Mouse (Mus musculus): ENCODE data around the gene Helz2.

The Helz2 gene

DNA sequence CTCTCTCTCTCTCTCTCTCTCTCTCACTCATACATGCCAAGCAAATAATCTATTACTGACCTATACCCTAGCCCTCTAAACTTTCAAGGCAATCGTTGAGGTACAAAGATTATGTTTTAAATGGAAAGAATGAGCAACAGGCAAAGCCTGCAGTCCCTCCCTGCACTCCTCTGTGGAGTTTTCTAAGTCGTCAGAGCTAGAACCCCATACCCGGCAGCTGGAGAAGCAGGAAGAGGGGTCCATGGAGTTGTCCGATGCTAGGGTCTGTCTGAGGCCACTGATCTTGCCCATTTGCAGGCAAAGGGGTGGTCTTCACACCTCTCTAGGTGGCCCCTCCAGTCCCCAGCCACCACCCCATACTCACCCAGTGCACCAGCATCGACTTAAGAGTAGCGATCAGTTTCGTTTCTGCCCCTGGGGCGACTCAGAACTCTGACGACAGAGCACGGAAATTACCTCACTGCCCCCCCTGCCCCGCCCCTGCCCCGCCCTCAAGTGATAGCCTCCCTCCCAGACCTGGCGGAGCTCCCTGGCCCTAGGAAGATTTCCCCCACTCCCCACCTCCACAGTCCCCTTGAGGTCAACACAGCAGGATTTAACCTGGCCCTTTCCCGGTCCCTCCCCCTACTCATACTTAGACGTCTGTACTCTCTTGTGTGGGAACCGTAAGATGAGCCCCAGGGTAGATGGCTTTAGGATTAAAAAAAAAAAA, at the start of gene Helz2:
Gene Helz2 (minus strand): TSS at position 426 of the 712 bp plus-strand sequence.
- DNase-seq, result no peak

DNA sequence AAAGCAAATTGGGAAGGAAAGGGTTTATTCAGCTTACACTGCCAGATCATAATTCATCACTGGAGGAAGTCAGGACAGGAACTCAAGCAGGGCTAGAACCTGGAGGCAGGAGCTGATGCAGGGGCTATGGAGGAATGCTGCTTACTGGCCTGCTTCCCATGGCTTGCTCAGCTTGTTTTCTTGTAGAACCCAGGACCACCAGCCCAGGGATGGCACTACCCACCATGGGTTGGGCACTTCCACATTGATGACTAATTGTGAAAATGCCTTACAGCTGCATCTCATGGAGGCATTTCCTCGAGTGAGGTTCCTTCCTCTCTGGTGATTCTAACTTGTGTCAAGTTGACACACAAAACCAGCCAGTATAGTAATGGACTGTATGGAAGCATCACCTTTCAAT, 49.1 kb upstream of the Helz2 start:
- no peak for DNase-seq

GRCm38 (mm10) chr2:181288691-181289090, 46.9 kb upstream of the Helz2 start:
- no peak for DNase-seq

GRCm38 (mm10) chr2:181287958-181288350, 46.1 kb upstream of the Helz2 start, which contains the start of gene Gmeb2:
Gene Gmeb2, minus strand, starts transcription at chr2:181288035.
- DNase-seq, result peak; percentile 94 to 96

DNA sequence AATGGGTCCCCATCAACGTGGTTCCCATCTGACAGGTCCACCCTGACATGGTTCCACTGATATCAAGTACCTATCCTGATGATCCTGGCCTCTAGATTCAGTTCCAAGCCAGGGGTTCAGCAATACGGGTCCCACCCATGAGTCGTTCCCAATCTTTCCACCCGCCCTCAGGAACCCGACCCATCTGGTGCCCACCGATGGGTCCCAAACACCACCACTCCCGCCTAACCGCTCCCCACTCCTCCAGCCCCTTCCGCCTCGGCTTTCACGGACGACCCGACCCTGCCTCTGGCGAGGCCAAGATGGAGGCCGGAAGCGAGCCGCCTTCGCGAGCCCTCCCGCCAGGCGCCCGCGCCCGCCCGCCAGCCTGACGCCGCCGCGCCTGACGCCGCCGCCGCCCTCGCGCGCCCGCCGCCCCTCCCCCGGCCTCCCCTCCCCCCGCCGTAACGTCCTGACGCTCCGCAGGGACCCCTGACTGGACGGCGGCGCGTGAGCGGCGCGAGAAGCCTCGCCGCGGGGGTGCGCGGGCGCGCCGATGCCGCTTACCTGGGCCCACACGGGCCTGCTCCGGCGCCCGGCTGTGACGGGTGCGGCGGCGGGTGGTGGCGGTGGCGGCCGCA, 45.6 kb upstream of the Helz2 start:
- DNase-seq, result peak; percentile 94 to 95

- peak in 1 of 2 experiments; percentile 16 for DNase-seq
Observed at GRCm38 (mm10) chr2:181286629-181287337, 45.0 kb upstream of the Helz2 start.

- no peak for DNase-seq
Observed at GRCm38 (mm10) chr2:181279968-181280367, 38.1 kb upstream of the Helz2 start.

DNA sequence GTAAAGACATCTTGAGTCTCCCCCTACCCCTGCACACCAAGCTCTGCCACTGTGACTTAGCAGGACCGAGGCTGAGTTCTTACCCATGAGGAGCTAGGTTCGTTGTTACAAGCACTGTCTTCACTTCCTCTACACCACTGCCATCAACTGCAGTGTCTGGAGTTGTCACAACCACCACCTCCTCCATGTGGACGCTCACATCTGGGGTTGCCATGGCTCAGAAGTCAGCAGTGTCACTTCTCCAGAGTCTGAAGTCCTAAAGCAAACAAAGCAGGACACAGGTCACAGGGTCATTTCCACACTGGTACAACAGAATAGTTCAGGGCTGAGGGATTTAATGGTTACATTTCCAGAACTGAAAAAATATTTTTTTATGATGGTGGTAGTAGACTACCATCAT, 36.0 kb upstream of the Helz2 start:
- DNase-seq, result no peak

- DNase-seq, result no peak
Observed at GRCm38 (mm10) chr2:181276766-181277165, 34.9 kb upstream of the Helz2 start.

- no peak for DNase-seq
Observed at GRCm38 (mm10) chr2:181274639-181275038, 32.8 kb upstream of the Helz2 start.

- no peak for DNase-seq
Observed at GRCm38 (mm10) chr2:181273829-181274228, 32.0 kb upstream of the Helz2 start.

- no peak for DNase-seq
Observed at GRCm38 (mm10) chr2:181272092-181272491, 30.3 kb upstream of the Helz2 start.

- DNase-seq, result no peak
Observed at GRCm38 (mm10) chr2:181266839-181267238, 25.0 kb upstream of the Helz2 start.

DNA sequence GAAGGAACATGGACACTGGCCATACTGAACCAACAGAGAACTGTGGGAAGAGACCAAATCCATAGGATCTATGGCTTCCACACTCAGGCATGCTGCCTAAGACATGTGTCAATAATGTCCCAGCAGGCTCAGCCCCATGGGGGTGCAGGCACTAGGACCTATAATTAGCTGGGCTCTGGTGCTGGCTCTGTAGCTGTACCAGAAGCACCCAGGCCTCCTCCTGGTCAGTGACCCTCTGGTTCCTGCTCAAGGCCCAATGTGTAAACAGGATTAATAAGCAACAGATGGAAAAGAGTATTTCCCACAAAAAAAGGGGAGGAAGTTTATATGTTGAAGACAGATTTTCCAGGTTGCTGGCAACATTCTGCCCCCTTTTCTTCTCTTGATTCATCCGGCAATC, 11.4 kb upstream of the Helz2 start:
- DNase-seq, result no peak

DNA sequence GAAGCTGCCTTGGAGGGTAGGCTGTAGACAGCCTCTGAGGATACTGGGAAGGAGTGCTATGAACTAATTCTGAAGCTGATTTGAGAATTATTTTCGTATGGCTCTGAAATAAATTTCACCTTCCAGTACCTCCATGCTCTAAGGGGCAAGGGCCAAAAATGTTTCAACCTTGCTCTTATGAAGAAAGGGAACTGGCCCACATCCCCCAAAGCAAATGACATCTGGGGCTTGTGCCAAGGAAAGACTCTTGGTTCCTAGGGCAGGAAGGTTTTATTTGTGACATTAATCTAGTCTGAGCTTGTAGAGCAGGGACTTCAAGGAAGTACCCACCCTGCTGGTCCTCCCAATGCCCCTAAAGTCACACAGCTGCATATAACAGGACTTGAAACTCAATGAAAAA, 10.0 kb upstream of the Helz2 start:
- no peak for DNase-seq

DNA sequence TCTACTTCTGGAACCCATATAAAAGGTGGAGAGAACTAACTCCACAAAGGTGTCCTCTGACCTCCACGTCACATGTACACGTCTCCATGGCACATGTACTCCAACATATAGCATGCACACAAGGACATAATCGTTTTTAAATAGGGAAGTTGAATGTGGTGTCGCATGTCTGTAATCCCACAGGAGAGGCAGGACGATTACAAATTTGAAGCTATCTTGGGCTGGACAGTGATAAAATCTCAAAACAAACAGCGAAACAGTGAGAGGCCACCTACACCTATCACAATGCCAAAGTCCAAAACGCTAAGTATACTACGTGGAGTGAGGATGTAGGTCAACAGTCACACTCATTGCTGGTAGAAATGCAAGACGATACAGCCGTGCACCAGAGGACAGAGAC, 7.4 kb upstream of the Helz2 start:
- DNase-seq, result no peak

DNA sequence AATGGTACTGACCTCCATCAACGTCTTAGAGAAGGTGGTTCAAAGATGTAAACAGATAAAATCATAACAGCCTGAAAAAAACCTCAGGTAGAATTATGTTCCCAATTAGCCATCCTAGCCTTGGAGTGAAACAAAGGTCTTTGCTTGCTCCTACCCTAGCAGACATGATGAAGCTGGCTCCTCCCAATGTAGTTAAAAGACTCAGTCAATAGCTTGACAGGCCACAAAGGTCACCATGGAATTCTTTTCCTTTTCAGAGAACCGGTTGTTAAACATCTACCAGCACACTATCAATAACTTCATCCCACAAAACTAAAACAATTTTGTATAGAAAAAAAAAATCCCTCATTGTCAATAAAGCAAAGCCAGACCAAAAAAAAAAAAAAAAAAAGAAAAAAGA, 3.2 kb upstream of the Helz2 start:
- DNase-seq, result no peak

- DNase-seq, result no peak
Observed at GRCm38 (mm10) chr2:181243706-181244394, 2.0 kb upstream of the Helz2 start.

- no peak for DNase-seq
Observed at GRCm38 (mm10) chr2:181242314-181242665, 463 bp upstream of the Helz2 start.

DNA sequence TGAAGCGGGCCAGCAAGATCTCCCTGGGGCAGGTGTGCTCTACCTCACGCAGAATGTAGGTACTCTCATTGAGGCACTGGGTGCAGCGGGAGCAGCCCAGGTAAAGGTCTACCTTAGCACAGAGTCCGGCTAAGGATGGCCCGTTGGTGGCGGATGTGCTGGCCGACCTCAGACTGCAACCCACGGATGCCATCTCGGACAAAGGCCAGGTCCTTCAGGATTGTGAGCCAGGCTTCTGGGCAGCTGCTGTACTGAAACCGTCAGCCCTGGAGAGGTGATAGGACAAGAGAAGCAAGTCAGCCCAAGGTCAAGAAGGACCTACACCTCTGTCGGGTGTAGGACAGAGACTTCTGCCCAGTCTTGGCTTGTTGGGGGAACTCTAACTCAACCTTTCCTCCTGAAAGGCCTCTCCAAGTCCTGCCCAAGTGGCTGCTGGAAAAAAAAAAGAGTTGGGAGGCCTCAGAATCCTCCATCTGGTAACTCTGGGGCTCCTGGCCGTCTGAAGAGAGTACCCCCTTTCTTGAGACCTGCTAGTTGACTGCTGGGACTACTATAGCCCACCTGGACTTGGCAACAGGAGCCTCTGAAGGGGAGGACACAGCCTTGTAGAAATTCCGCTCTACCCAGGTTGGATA, 904 bp downstream of the Helz2 start:
- DNase-seq, result no peak

GRCm38 (mm10) chr2:181239261-181239660, 2.6 kb downstream of the Helz2 start:
- DNase-seq, result no peak

DNA sequence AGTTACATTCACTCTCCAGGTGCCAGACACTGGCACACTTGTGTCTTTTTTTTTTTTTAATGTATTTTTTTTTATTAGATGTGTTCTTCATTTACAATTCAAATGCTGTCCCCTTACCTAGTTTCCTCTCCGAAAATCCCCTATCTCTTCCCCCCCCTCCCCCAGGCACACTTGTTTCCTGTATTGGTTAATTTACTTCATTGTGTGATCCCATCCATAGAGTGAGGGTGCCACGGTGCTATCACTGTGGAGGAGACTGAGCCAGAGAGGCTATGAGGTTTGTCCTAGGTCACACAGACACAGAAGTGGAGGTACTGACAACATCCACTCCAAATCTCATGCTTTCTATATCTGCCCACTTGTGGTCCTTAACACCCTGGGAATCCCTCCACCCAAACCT, 3.0 kb downstream of the Helz2 start:
- DNase-seq, result no peak

GRCm38 (mm10) chr2:181238091-181238610, 3.7 kb downstream of the Helz2 start:
- DNase-seq, result peak; percentile 86 to 90

Data from cerebellum, postnatal 10 days (tissue).